Mouse (Mus musculus) heart, postnatal 0 days (tissue): ENCODE results near the gene Zfp420.

Experiments
- CTCF ChIP-seq: IDR thresholded peaks from 2 replicates; pipeline ENCODE4 v1.5.1; 2016; ENCODE audit warnings: antibody characterized with exemption, control low read depth, low read depth
- EP300 ChIP-seq: IDR thresholded peaks from 2 replicates; pipeline ENCODE4 v1.6.1; 2016; ENCODE audit warnings: antibody characterized with exemption, low read depth

GRCm38 (mm10) chr7:29812244-29812643, 47.5 kb upstream of the Zfp420 start:
- TF ChIP-seq EP300 (no peak), CTCF (no peak)
